Mouse (Mus musculus) bone marrow macrophage, adult 2 months (primary cell): ENCODE measurements around the gene Hoxa13. TPM values are rescaled to one million over a fixed set of nuclear protein-coding genes. Genes with fewer than 3 reads are reported as not detected.

ENCODE experiments used
- H3K27ac ChIP-seq: 2 replicates; pipeline ENCODE4 v1.5.1; 2012; ENCODE audit warnings: low read depth, low read length; ENCODE audit not compliant: insufficient read depth
- H3K4me1 ChIP-seq: 2 replicates; pipeline ENCODE4 v1.6.1; 2012; ENCODE audit warnings: low read length; ENCODE audit not compliant: control insufficient read depth, insufficient read depth
- H3K4me3 ChIP-seq: 2 replicates; pipeline ENCODE4 v1.5.1; 2012; ENCODE audit warnings: mild to moderate bottlenecking, low read length, moderate library complexity; ENCODE audit not compliant: insufficient read depth
- CTCF ChIP-seq: IDR thresholded peaks from 2 replicates; pipeline ENCODE4 v1.5.1; 2012; ENCODE audit warnings: low read depth, mild to moderate bottlenecking, low read length, moderate library complexity
- POLR2A ChIP-seq: IDR thresholded peaks from 2 replicates; pipeline ENCODE4 v1.6.1; 2012; ENCODE audit warnings: mild to moderate bottlenecking, low read depth, low read length, borderline replicate concordance
- polyA plus RNA-seq: library from polyadenylated mRNA; stranded (reverse); fragments of >200 nt; gene quantifications from 2 replicates; pipeline ENCODE4 v1.2.4, GENCODE M21; 2012; ENCODE audit not compliant: missing spikeins, insufficient read depth, insufficient read length

Gene Hoxa13
- polyA plus RNA-seq, 1 experiment: not detected

GRCm38 (mm10) chr6:52231885-52232567, 28.7 kb downstream of the Hoxa13 start:
- H3K27ac ChIP-seq: no peak overlapping the region
- no peaks in the 10 kb centered on the region for H3K4me1 ChIP-seq
- H3K4me3 ChIP-seq: no peak overlapping the region
- TF ChIP-seq POLR2A (no peak), CTCF (no peak)

- H3K4me1 ChIP-seq: no peaks in the 10 kb centered on the region
- no peak for TF ChIP-seq POLR2A
- no peak for TF ChIP-seq CTCF
- no peak within 1 kb of the TSS for H3K4me3 ChIP-seq
- no peak within 1 kb of the TSS for H3K27ac ChIP-seq
These were observed 30.0 kb downstream of the Hoxa13 start, which contains the start of gene Hoxa9 for GRCm38 (mm10) chr6:52230516-52231165. Hoxa9 (minus strand) TSS chr6:52231089.

GRCm38 (mm10) chr6:52229558-52230416, 30.9 kb downstream of the Hoxa13 start:
- no peaks in the 10 kb centered on the region for H3K4me1 ChIP-seq
- TF ChIP-seq POLR2A: no peak
- peak; percentile 9; the same call in 1 of the 2 replicates for TF ChIP-seq CTCF
- H3K4me3 ChIP-seq: no peak overlapping the region
- H3K27ac ChIP-seq: no peak overlapping the region

- Histone ChIP-seq H3K27ac (no peak overlapping the region), H3K4me3 (no peak overlapping the region), H3K4me1 (no peaks in the 10 kb centered on the region)
- no peak for TF ChIP-seq POLR2A
- no peak for TF ChIP-seq CTCF
These were observed 31.9 kb downstream of the Hoxa13 start for GRCm38 (mm10) chr6:52228475-52229465.

- Histone ChIP-seq H3K27ac (no peak overlapping the region), H3K4me3 (no peak overlapping the region), H3K4me1 (no peaks in the 10 kb centered on the region)
- TF ChIP-seq CTCF (no peak), POLR2A (no peak)
These were observed 33.0 kb downstream of the Hoxa13 start for GRCm38 (mm10) chr6:52227470-52228222.

- Histone ChIP-seq H3K4me1 (no peaks in the 10 kb centered on the region), H3K27ac (no peak overlapping the region), H3K4me3 (no peak overlapping the region)
- no peak for TF ChIP-seq POLR2A
- no peak for TF ChIP-seq CTCF
These were observed 34.0 kb downstream of the Hoxa13 start for GRCm38 (mm10) chr6:52226569-52227257.

GRCm38 (mm10) chr6:52225612-52226568, 34.8 kb downstream of the Hoxa13 start:
- Histone ChIP-seq H3K27ac (no peak overlapping the region), H3K4me3 (peak overlapping the region; percentile 5; the same call in 1 of the 2 replicates), H3K4me1 (no peaks in the 10 kb centered on the region)
- TF ChIP-seq CTCF (no peak), POLR2A (no peak)
